Mouse (Mus musculus) spleen, embryonic (tissue): ENCODE results near the gene Fam117b.

ENCODE experiments used
- CTCF ChIA-PET: fragments of 350-600 bp; sonication (Branson Sonifier 250); formaldehyde crosslinking; loops from one replicate; lab custom pipeline; 2022; lab: Charles Lee

The Fam117b gene

GRCm38 (mm10) chr1:59913195-59913868 is 526 bp downstream of the Fam117b start:
- CTCF ChIA-PET: no interaction called here

DNA sequence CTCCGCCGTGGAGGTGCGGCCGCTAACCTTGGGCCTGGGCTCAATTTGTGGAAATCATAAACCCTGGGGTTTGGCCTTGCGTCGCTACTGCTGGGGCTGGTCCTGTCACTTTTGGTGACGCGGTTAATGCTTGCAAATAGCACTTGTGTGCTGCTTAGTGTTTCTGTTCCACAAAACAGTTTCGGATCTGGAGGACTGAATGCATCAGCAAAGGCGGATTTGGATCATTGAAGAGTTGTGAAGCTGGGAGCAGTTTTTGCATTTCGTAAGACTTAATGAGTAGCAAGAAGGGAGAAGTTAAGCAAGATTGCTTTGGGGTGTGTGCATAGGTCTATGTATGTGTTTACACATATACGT is 1.0 kb downstream of the Fam117b start:
- CTCF ChIA-PET: no interaction called here

GRCm38 (mm10) chr1:59914799-59915198 is 2.0 kb downstream of the Fam117b start:
- CTCF ChIA-PET: no interaction called here

GRCm38 (mm10) chr1:59915843-59916610 is 3.2 kb downstream of the Fam117b start:
- CTCF ChIA-PET: no interaction called here

GRCm38 (mm10) chr1:59917401-59917800 is 4.6 kb downstream of the Fam117b start:
- CTCF ChIA-PET: no interaction called here

GRCm38 (mm10) chr1:59918075-59918474 is 5.3 kb downstream of the Fam117b start:
- CTCF ChIA-PET: no interaction called here

DNA sequence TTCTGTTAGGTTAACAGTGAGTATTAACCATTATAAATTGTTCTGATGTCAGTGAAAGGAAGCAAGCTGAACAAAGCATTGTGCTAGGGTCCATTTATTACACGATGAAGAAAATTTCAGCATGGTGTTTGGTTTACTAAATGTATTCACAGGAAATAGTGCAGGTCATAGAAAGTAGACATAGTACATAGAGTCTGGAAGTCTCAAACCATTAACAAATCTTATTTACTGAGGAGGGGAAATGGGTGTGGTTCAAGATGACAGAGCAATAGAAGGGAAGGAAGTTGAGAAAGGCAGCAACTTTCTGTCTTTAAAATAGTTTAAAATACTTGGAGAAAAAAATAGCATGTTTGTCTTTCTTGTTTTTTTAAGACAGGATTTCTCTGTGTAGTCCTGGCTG is 10.4 kb downstream of the Fam117b start:
- CTCF ChIA-PET: interaction anchor here (0.5 kb wide), 1 partner anchor 15 kb away, joined by 3 read pairs; no protein-coding TSS in a partner anchor

- CTCF ChIA-PET: interaction anchor here (0.6 kb wide), 1 partner anchor 309 kb away, joined by 4 read pairs; no protein-coding TSS in a partner anchor
Measured at GRCm38 (mm10) chr1:59923673-59924072, 10.9 kb downstream of the Fam117b start.

GRCm38 (mm10) chr1:59924411-59924810 is 11.6 kb downstream of the Fam117b start:
- CTCF ChIA-PET: interaction anchor here (0.6 kb wide), 1 partner anchor 309 kb away, joined by 4 read pairs; no protein-coding TSS in a partner anchor

DNA sequence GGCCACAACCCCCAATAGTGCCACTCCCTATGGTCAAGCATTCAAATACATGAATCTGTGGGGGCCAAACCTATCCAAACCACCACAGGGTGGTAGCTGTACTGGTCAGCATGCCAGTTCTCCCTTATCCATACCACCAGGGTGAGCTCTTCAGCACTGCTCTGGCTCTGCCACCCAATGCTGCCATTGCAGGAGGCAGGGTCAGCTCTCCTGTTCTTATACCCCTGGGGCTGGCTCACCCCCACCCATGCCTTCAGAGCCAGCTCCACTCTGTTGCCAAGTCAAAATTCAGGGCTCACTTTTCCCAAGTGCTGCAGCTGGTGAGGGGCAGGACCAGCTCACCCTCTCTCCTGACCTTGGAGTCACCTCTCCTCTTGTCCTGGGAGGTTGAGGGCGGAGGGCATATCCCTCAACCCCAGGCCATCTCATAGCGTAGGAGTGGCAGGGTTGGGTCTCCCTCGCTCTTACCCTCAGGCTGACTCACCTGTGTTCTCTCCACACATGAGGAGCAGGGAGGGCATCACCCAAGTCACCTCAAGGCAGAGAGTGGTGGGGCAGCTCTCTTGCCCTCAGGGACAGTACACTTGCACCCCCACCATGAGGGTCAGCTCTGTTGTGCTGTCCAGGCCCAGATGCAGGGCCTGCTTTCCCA is 13.3 kb downstream of the Fam117b start:
- CTCF ChIA-PET: no interaction called here

DNA sequence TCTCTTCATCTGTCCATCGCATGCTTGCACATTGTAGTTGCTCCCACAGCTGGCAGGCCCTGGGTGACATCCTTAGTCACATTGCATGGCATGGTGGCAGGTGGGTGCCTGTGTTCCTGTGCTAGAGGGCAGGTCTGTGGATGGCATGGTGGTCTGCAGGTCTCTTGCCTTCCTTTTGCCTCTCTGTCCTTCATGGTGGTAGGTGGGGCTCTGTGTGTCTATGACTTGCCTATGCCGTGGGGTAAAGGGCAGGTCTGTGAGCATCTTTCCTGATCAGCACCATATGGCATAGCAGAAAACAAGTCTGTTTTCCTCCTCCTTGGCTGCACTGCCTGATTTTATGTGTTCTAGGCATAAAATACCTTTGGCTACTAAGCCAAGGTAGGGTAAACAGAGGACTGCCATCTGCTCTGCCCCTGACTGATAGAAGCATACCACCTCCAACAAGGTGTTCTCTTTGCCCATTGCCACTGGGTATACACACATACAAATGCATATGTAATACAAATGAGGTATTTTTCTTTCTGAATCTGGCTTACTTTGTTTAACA is 14.4 kb downstream of the Fam117b start:
- CTCF ChIA-PET: no interaction called here

DNA sequence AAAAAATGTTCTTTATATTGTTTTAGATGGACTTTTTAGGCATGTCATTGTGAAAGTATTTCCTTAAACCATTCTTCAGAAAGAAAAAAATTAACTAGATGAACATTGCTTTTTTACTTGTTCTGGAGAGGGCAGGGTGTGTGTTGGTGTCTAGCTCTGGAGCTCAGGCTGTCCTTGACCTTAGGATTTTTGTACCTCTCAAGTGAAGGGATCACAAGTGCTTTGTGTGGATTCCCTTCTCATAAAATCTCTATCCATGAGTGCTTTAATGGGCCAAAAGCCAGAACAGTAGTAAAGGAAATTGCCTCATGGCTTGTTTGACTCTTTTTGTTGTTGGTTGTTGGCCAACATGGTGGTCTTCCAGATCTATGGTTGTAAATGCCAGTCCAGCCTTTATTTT is 18.1 kb downstream of the Fam117b start:
- CTCF ChIA-PET: no interaction called here

DNA sequence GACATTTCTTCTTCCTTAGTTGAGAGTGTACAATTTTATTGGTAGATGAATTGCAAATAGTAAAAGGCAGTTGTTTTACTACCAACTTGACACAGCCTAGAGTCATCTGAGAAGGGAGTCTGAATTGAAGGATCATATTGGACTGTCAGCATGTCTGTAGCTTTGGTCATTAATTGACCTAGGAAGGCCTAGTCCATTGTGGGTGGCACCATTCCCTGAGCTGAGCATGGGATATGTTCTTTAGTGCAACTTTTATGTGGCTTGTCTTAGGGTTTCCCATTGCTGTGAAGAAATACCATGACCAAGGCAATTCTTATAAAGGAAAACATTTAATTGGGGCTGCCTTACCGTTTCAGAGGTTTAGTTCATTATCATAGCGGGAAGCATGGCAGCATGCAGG is 20.2 kb downstream of the Fam117b start:
- CTCF ChIA-PET: no interaction called here

- CTCF ChIA-PET: no interaction called here
Measured at GRCm38 (mm10) chr1:59941063-59941462, 28.3 kb downstream of the Fam117b start.

- CTCF ChIA-PET: interaction anchor here (0.6 kb wide), 1 partner anchor 422 kb away, joined by 3 read pairs; no protein-coding TSS in a partner anchor
Measured at GRCm38 (mm10) chr1:59942057-59942790, 29.4 kb downstream of the Fam117b start.

DNA sequence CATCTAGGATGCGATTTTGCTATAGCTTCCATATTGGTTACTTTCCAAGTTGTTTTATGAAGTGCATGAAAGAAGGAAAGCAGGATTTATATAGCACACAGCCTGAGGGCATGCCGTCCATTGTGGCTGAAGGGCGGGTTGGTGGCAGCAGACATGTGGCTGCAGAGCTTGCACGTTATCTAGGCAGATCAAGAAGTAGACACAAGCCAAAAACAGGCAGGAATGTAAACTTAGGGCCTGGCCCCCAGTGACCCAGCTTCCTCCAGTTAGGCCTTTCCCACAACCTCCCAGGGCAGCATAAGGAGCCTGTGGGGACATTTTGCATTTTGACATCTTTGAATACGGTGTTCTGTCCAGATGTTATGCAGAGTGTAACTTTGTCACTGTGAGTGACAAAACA is 31.0 kb downstream of the Fam117b start:
- CTCF ChIA-PET: no interaction called here

- CTCF ChIA-PET: no interaction called here
Measured at GRCm38 (mm10) chr1:59945969-59946368, 33.2 kb downstream of the Fam117b start.

GRCm38 (mm10) chr1:59947509-59947908 is 34.7 kb downstream of the Fam117b start:
- CTCF ChIA-PET: no interaction called here

DNA sequence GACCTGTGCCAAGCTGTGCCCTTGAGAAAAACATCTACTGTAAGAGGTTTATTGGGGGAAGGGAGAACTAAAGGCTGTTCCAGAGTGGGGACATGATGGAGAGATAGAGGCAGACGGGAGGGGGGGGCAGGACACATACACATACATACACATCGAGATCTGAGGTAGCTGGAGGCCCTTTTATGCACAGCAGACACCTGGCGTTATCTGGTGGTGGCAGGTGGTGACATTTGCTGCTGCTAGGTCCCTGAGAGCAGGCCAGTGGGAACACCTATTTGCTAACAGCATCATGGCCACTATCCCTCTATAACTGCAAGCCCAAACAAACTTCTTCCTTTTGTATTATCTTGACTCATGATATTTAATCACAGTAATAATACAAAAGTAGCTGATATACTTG is 44.4 kb downstream of the Fam117b start:
- CTCF ChIA-PET: interaction anchor here (0.6 to 0.8 kb wide), 3 partner anchors 32 to 1508 kb away, joined by 3 to 8 read pairs (median 3); no protein-coding TSS in a partner anchor

- CTCF ChIA-PET: no interaction called here
Measured at GRCm38 (mm10) chr1:59959941-59960340, 47.1 kb downstream of the Fam117b start.

GRCm38 (mm10) chr1:59966171-59966785 is 53.5 kb downstream of the Fam117b start:
- CTCF ChIA-PET: interaction anchor here (0.7 kb wide), 1 partner anchor 1073 kb away, joined by 5 read pairs; no protein-coding TSS in a partner anchor
